Mouse (Mus musculus) stomach, postnatal 0 days (tissue): Measurements from ENCODE around the gene Ttc38.

Experiments
- CTCF ChIP-seq: IDR thresholded peaks from 2 replicates; pipeline ENCODE4 v1.5.1; 2016; ENCODE audit warnings: antibody characterized with exemption, low read depth, mild to moderate bottlenecking, moderate library complexity
- EP300 ChIP-seq: optimal IDR thresholded peaks from 2 replicates; pipeline ENCODE3; 2016; ENCODE audit warnings: antibody characterized with exemption

DNA sequence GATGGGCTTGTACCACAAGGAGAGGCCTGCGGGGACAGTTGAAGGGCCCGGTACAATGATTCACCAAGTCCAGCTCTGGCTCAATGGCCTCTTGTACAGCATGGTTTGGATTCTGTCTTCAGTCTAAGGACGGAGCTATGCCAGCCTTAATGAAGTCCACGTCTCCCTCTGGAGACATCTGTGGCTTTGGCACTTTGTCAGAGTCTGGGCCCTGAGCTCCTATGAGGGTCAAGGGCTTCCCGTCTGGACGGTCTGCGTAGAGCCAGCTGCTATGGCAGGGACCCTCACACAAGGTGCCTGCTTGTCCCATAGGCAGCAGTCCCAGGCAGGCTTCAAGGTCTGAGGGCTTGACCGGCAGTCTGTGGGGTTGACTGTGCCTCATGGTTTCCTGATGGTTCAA is 68.2 kb downstream of the Ttc38 start:
- TF ChIP-seq CTCF (no peak), EP300 (no peak)
